Mouse (Mus musculus) bone marrow macrophage, adult 2 months (primary cell): Measurements from ENCODE around the gene Ccl11.

Experiments
- CTCF ChIP-seq: IDR thresholded peaks from 2 replicates; pipeline ENCODE4 v1.5.1; 2012; ENCODE audit warnings: low read depth, mild to moderate bottlenecking, low read length, moderate library complexity
- POLR2A ChIP-seq: IDR thresholded peaks from 2 replicates; pipeline ENCODE4 v1.6.1; 2012; ENCODE audit warnings: mild to moderate bottlenecking, low read depth, low read length, borderline replicate concordance

- no peak for TF ChIP-seq POLR2A
- TF ChIP-seq CTCF = no peak
Observed at GRCm38 (mm10) chr11:82035857-82036256, 21.8 kb upstream of the Ccl11 start.
